Mouse (Mus musculus): ENCODE measurements at regions not wholly inside any gene's neighbourhood (a gene's known extent, or its start where the extent isn't known, plus 50 kb on each side); places are given as distances from the start of the nearest gene placed in this dataset.

GRCm38 (mm10) chr14:25341848-25342427, 117.0 kb upstream of the Zmiz1 start:
- DNase-seq (no peak), ATAC-seq (ENCODE audit: insufficient read depth) (no peak)
- no peaks in the 10 kb centered on the region for H3K27me3 ChIP-seq (ENCODE audit: insufficient read depth, low read length)
- no peak overlapping the region for H3K4me3 ChIP-seq (ENCODE audit: low read depth, low read length)
- no peak overlapping the region for H3K9ac ChIP-seq
- 46% methylated on average over 9 of the region's 9 CpGs for WGBS
- H3K4me1 ChIP-seq (ENCODE audit: insufficient read depth), result peaks cover 36% of the 10 kb centered on the region
- no peak for TF ChIP-seq CTCF (IDR thresholded peaks at IDR 0.05; ENCODE audit: low read depth)
- H3K27ac ChIP-seq (ENCODE audit: low read depth), result no peak overlapping the region
- no peaks in the 10 kb centered on the region for H3K9me3 ChIP-seq (ENCODE audit: low read depth, low read length)
- H3K36me3 ChIP-seq (ENCODE audit: insufficient read depth), result no peaks in the 10 kb centered on the region
- no peak overlapping the region for H3K4me2 ChIP-seq

DNA sequence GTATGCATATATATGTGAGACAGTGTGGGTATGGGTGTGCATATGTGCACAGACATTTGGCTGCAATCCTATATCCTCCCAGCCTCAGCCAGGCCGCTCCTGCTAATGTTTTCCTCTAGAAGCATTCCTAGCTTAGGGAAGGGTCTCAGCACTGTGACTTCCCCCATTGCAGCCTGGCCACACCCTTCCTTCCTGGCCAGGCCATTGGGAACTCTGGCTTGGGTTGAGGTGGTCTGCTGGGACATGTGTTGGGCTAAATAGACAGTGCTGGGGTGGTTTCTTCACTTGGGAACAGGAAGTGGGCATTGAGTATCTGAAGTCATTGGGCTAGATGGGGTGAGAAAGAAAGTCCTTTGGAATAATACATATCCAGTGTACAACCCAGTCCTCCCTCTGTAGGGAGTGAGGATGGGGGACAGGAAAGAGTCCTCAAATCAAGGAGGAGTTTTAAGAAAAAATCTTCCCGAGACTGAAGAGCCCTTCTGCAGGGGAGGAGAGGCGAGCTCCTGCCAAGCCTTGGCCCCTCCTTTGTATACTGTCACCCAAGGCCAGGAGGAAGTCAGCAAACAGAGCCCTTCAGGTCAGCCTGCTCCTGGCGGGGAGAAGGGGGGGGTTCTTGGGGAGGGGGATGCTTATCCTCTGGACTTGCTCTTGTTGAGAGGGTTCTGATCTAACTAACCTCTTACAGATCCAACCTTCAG, 116.0 kb upstream of the Zmiz1 start:
- TF ChIP-seq CTCF (IDR thresholded peaks at IDR 0.05; ENCODE audit: low read depth), result no peak
- Histone ChIP-seq H3K36me3 (ENCODE audit: insufficient read depth) (no peaks in the 10 kb centered on the region), H3K27ac (ENCODE audit: low read depth) (no peak overlapping the region), H3K9me3 (ENCODE audit: low read depth, low read length) (no peaks in the 10 kb centered on the region), H3K9ac (no peak overlapping the region), H3K4me1 (ENCODE audit: insufficient read depth) (peaks cover 35% of the 10 kb centered on the region), H3K27me3 (ENCODE audit: insufficient read depth, low read length) (no peaks in the 10 kb centered on the region), H3K4me2 (0 out of 2 replicates have a peak overlapping the region, but pooled peaks have one; percentile 5), H3K4me3 (ENCODE audit: low read depth, low read length) (no peak overlapping the region)
- DNase-seq, result peak; percentile 46
- 20% methylated on average over 4 of the region's 4 CpGs for WGBS
- 0 out of 2 replicates have a peak, but pooled peaks have one; percentile 18 for ATAC-seq (ENCODE audit: insufficient read depth)

DNA sequence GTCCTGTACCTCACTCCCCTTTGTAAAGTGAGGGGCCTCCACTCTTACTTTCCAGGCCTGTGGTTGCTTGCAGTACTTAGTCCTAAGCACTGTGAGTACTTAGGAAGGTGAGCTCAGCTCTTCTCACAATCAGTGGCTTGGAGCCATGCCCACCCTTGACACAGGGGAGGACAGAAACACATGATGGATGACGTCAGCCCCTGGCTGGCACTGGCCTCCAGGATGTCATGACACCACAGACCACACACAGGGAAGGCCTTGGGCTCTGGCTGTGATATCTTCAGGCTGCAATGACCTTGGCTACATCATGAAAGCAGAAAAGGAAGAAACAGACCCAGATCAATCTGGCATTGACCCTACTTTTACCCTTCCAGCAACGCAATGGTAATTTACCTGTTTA, 113.0 kb upstream of the Zmiz1 start:
- H3K27ac ChIP-seq (ENCODE audit: low read depth), result no peak overlapping the region
- H3K4me2 ChIP-seq, result no peak overlapping the region
- no peak overlapping the region for H3K9ac ChIP-seq
- WGBS, result 14% methylated on average over 2 of the region's 2 CpGs
- H3K36me3 ChIP-seq (ENCODE audit: insufficient read depth), result no peaks in the 10 kb centered on the region
- peaks cover 19% of the 10 kb centered on the region for H3K4me1 ChIP-seq (ENCODE audit: insufficient read depth)
- no peak for ATAC-seq (ENCODE audit: insufficient read depth)
- no peak for TF ChIP-seq CTCF (IDR thresholded peaks at IDR 0.05; ENCODE audit: low read depth)
- H3K4me3 ChIP-seq (ENCODE audit: low read depth, low read length), result no peak overlapping the region
- H3K27me3 ChIP-seq (ENCODE audit: insufficient read depth, low read length), result no peaks in the 10 kb centered on the region
- H3K9me3 ChIP-seq (ENCODE audit: low read depth, low read length), result no peaks in the 10 kb centered on the region
- DNase-seq, result peak; percentile 61

DNA sequence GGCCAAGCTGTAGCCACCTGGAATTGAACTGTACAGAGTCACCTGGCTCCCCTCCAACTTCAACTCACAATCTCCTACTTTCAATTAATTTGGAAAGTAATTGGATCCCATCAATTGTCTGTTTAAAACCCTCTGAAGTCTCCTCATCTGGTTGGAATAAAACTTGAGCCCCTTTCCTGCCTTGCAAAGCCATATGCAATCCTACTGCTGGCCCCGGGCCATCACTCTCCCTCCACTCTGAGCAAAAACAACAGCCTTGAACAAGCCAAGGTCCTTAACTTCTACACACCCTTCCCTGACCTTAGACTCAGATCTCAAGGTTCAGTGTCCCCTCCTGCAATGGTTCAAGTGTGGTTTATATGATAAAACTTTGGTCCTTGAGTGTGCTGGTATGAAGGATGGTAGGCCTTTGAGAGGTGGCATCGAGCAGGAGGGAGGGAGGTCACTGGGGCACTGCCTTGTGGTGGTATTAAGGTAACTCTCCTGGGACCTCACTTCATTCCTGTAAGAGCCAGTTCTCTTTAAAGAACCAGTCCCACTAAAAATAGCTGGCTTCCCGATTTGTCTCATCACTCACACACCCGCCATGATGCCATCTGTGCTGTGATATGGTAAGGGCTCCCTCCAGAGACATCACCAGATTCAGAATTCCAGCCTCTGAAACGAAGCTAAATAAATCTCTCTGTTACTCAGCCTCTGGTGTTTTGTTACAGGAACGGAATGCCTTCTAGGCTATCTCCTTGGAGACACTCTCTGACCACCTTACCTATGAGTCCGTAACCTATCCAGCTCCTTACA, 112.0 kb upstream of the Zmiz1 start:
- H3K9ac ChIP-seq, result no peak overlapping the region
- DNase-seq (no peak), ATAC-seq (ENCODE audit: insufficient read depth) (no peak)
- H3K27ac ChIP-seq (ENCODE audit: low read depth), result no peak overlapping the region
- H3K27me3 ChIP-seq (ENCODE audit: insufficient read depth, low read length), result no peaks in the 10 kb centered on the region
- H3K4me3 ChIP-seq (ENCODE audit: low read depth, low read length), result no peak overlapping the region
- 66% methylated on average over 7 of the region's 7 CpGs for whole genome bisulfite sequencing
- H3K36me3 ChIP-seq (ENCODE audit: insufficient read depth), result no peaks in the 10 kb centered on the region
- no peaks in the 10 kb centered on the region for H3K9me3 ChIP-seq (ENCODE audit: low read depth, low read length)
- TF ChIP-seq CTCF (IDR thresholded peaks at IDR 0.05; ENCODE audit: low read depth), result no peak
- peaks cover 18% of the 10 kb centered on the region for H3K4me1 ChIP-seq (ENCODE audit: insufficient read depth)
- no peak overlapping the region for H3K4me2 ChIP-seq

- H3K27ac ChIP-seq (ENCODE audit: low read depth), result peak overlapping the region; percentile 9; the same call in 1 of the 2 replicates
These were observed 108.6 kb upstream of the Zmiz1 start for GRCm38 (mm10) chr14:25350282-25350964.

GRCm38 (mm10) chr14:25353804-25354203, 105.2 kb upstream of the Zmiz1 start:
- TF ChIP-seq CTCF (IDR thresholded peaks at IDR 0.05; ENCODE audit: low read depth), result no peak
- ATAC-seq (ENCODE audit: insufficient read depth), result no peak
- Histone ChIP-seq H3K4me1 (ENCODE audit: insufficient read depth) (no peaks in the 10 kb centered on the region), H3K27ac (ENCODE audit: low read depth) (peak overlapping the region; percentile 15; the same call in 1 of the 2 replicates), H3K9ac (no peak overlapping the region; the same call in 1 of the 2 replicates), H3K36me3 (ENCODE audit: insufficient read depth) (no peaks in the 10 kb centered on the region), H3K4me3 (ENCODE audit: low read depth, low read length) (no peak overlapping the region), H3K27me3 (ENCODE audit: insufficient read depth, low read length) (no peaks in the 10 kb centered on the region), H3K9me3 (ENCODE audit: low read depth, low read length) (no peaks in the 10 kb centered on the region), H3K4me2 (no peak overlapping the region)
- DNase-seq, result peak; percentile 62
- 48% methylated on average over 8 of the region's 8 CpGs for WGBS

More at GRCm38 (mm10) chr14:25350282-25350964, 108.6 kb upstream of the Zmiz1 start:
- Histone ChIP-seq H3K9me3 (ENCODE audit: low read depth, low read length) (no peaks in the 10 kb centered on the region), H3K9ac (no peak overlapping the region), H3K27me3 (ENCODE audit: insufficient read depth, low read length) (no peaks in the 10 kb centered on the region), H3K4me3 (ENCODE audit: low read depth, low read length) (no peak overlapping the region), H3K36me3 (ENCODE audit: insufficient read depth) (no peaks in the 10 kb centered on the region), H3K4me2 (no peak overlapping the region), H3K4me1 (ENCODE audit: insufficient read depth) (peaks cover 8% of the 10 kb centered on the region; the same call in 1 of the 2 replicates)
- DNase-seq, result no peak
- no peak for ATAC-seq (ENCODE audit: insufficient read depth)
- WGBS, result 52% methylated on average over 9 of the region's 9 CpGs
- TF ChIP-seq CTCF (IDR thresholded peaks at IDR 0.05; ENCODE audit: low read depth), result no peak

All from lung, embryonic 14.5 days (tissue).